Mouse (Mus musculus) monocyte, adult 5-6 weeks (primary cell): ENCODE data around the gene Wbp2. TPM values are rescaled to one million over a fixed set of nuclear protein-coding genes. Genes with fewer than 3 reads are reported as not detected.

Experiments used
- ATAC-seq: fragments of 153-309, 156-312 bp; replicated peaks from 2 replicates; pipeline ENCODE4 v1.8.0; 2017; ENCODE audit warnings: mild to moderate bottlenecking; ENCODE audit not compliant: low TSS enrichment, insufficient number of reproducible peaks, severe bottlenecking, poor library complexity, low FRiP score
- total RNA-seq: library from RNA; stranded (forward); fragments of 200-1000, 200-491, 200-594 nt; gene quantifications from 3 replicates; pipeline ENCODE4 v1.2.3, GENCODE M21; 2017

Wbp2 gene
- total RNA-seq, 1 experiment from 2014 or later = 59.0 TPM

DNA sequence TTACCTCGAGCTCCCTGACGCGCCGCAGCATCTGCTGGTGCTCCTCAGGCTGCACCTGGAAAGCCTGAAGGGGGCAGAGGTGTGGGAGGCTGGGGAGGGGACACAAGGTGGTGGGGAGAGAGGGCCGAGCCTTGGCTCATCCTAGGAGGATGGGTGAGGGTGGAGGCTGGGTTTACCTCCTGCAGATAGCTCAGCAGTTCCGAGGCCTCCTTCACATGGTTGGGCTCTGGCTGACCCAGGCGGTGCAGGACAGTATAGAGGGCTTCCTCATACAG is 10.6 kb downstream of the Wbp2 start:
- ATAC-seq = no peak

DNA sequence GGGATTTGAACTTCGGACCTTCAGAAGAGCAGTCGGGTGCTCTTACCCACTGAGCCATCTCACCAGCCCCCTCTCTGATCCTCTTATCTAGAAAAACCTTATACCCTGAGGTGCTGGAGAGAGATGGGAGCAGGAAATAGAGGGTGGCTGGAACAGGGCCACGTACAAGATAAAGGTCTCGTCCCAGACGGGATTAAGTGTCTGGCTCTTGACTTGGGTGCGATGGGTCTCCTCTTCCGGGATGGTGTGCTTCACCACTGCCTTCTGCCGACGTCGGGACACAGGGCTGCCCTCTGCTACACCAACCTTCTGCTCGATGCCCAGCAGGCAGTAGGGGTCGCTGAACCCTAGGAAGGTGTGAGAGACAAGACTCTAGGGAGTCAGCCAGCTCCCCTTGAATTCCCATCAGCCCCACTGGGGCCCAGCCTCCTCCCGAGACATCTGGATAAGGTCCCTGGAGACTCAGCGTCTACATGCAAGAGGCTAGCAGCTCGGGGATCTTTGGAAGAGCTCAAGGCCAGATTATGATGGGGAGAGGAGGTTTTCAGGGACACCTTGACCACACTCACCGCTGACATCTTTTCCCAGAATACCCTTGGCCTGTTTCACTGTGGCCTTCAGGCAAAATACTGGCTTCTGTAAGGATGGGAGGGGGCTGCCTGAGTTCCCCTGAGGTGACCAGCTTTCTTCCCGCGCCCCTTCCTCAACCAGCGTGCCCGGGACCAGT is 11.1 kb downstream of the Wbp2 start:
- ATAC-seq = no peak

DNA sequence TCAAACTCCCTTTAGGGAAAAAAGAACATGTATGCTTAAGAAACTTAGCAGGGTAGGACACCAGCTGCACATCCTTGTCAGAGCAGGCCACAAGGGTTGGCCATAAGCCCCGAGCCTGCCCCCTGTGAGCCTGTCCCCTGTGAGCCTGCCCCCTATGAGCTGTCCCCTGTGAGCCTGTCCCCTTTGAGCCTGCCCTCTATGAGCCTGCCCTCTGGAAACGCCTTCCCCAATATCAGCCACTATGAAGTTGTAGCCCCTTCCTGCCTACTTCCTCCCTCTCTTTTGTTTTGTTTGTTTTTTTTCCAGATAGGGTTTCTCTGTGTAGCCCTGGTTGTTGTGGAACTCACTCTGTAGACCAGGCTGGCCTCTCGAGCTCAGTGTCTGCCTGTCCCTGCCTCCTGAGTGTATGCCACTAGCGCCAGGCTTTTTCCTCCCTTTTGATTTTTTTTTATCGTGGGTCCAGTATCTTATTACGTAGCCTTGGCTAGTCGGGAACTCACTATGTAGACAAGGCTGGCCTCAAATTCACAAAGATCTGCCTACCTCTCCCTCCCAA is 12.3 kb downstream of the Wbp2 start:
- no peak for ATAC-seq

DNA sequence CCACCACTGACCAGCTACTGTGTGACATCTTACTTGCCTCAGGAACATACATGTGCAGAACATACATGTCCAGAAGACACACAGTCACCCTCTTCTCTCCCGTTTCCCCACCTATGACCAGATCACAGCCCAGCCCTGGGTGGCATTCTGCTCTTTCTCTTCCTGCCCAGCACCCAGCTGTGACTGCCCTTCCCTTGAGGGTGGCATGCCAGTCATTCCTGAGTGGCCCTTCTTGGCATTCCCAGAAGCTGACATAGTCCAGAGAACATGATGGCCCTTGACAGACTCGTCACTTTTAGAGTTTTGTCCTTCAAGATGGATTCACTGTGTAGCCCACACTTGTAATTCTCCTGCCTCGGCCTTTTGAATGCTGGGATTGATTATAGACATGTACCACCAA is 14.2 kb downstream of the Wbp2 start:
- no peak for ATAC-seq

DNA sequence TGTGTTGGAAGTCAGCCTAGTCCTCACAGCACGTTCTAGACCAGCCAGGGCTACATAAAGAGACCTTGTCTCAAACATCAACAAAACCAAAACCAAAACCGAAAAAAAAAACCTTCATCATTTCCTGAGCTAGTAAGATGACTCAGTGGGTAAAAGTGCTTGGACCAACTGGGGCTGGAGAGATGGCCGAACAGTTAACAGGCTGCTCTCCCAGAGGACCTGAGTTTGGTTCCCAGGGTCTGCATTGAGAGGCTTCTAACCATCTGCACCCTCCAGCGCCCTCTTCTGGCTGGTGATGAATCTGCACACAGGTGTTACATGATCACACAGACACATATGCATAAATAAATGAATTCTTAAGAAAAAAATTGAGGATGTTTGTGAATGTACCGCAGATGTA is 15.3 kb downstream of the Wbp2 start:
- no peak for ATAC-seq

DNA sequence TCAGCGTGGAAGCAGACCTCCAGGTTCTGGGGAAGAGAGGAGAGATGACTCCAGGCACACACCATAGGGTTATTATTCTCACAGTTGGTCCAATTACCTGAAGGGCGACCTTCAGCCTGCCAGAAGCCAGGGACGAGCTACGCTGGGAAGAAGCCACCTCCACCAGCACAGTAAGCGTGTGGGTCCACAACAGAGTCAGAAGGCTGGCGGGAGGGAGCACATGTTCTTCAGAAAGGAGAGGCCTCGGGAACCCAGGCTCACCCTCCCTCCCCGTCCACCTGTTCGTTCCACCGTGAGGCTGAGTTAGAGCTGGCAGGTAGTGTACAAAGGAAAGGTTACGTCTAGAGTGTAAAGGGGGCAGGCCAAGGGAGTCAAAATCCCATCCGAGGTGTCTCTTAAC is 21.4 kb downstream of the Wbp2 start:
- no peak for ATAC-seq

DNA sequence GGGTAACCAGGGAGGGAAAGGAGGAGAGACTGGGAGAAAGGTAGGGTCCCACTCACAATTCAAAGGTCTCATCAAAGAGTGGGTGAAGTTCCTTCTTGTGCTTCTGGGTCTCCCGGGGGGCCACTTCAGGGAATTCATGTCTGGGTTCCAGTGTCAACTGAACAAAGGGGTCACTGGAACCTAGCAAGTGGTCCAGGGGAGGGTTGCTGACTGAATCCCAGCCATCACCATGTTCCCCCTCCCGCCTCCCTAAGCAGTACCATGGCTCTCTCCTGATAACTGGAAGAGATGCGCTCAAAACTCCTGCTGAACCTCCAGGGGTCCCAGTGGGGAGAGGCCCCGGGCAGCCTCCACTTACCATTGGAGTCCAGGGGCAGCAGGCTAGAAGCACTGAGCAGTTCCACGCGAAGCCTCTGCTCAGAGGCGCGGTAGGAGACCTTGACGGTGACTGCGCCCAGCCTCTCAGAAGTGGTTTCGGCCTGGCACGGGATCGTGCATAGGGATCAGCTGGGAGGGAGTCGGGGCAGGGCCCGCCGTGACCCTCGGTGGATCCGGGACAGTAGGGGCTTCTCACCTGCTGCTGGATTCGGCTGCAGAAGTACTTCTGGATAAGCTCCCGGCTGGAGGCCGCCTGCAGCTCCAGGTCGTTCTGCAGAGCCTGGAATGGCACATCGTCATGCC is 22.5 kb downstream of the Wbp2 start:
- no peak for ATAC-seq

DNA sequence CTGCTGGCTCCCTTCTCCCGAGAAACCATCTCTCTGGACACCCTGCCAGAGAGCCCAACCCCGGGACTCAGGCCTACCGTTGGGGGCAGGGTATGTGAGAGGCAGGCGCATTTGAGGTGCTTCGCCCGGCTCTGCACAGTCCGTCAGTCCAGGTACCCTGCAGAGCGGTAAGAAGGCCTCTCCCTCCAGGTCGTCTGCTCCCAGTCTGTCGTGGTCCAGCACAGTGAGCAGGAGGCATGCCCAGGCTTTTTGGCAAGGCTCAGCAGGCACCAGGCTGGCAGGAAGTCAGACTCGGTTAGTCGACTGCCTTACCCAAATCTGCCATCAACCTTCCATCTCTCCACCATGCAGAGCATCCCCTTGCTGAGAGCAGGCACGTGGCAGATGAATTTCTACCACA is 23.2 kb downstream of the Wbp2 start:
- ATAC-seq = no peak

DNA sequence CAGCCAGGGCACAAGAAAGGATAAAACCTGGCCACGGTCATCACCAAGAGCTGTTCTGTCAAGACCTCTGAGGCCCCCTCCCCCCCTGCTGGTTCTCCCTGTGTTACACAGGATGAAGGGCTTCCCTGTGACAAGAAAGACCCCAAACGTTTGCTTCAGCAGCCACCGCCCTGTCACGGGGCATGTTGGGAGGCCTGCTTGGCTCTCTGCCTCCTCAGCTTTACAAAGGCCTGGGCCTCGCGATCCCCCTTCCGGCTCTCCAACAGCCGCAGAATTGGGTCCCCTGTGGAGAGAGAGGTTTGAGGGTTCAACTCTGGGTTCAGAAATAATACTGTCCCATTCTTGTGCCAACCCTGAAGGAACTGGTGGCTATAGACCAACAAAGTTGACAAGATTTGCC is 24.3 kb downstream of the Wbp2 start:
- ATAC-seq = no peak

DNA sequence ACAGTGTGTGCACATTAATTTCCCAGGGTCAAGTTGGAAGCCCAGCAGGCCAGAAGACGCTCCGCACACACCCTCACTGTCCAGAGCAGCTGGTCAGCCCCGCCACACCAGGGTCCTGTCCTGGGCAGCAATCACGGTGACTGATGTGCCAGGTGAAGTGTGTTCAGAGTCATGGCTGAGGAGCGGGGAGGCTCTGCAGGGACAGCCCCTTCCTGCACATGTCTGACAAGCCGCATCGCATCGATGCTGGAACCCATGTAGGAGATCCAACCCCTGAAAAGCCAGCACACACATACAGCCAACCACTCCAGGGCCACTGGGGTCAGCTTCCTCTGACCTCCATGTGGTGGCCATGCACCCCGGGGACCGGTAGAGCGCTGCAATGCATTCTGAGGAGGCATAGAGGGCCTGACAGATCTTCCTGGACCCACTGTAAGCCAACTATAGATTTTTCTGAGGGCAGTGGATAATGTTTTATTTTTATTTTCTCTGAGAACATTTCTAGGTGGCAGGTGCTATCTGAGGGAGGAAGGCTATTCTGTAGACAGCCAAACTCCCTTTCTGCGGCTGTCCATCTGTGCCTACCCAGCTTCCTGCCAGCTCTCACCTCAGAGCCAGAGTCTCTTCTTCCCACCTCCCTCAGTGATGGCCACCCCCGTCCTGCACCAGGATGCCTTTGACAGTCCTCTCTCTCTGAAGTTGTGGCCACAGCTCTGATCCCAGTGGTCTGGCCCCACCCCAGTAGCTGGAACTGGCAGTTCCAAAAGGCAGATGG is 25.0 kb downstream of the Wbp2 start:
- ATAC-seq = no peak

DNA sequence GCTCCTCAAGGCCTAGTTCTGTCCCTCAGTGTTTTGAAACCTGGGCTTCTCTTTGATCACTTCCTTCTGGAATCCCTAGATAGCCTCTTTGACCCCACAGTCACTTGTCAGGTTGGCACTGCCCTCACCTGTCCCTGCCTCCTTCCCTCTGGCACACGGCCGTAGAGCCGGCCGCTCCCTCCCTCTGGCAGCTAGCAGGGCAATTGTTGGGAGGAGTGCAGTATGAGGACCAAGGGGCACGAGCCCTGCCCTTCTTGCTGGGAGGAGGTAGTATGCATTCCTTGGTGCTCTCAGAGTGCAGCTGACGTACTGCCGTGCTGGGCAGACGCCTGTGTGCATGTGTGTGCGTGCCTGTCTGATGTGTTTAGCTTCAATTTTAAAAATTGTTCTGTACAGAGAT is 26.2 kb downstream of the Wbp2 start:
- ATAC-seq = no peak

DNA sequence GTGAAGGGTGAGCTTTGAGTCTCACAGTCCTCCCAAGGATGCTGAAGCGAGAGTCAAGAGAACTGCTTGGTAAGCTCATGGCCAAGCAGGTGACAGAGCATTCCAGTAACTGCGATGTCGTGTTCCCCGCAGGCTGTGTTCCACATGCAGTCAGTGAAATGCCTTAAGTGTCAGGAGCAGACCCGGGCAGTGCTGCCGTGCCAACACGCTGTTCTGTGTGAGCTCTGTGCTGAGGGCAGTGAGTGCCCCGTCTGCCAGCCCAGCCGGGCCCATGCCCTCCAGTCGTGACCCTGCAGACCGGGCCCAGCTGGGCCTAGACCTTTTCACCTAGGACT is 27.1 kb downstream of the Wbp2 start:
- ATAC-seq = no peak

DNA sequence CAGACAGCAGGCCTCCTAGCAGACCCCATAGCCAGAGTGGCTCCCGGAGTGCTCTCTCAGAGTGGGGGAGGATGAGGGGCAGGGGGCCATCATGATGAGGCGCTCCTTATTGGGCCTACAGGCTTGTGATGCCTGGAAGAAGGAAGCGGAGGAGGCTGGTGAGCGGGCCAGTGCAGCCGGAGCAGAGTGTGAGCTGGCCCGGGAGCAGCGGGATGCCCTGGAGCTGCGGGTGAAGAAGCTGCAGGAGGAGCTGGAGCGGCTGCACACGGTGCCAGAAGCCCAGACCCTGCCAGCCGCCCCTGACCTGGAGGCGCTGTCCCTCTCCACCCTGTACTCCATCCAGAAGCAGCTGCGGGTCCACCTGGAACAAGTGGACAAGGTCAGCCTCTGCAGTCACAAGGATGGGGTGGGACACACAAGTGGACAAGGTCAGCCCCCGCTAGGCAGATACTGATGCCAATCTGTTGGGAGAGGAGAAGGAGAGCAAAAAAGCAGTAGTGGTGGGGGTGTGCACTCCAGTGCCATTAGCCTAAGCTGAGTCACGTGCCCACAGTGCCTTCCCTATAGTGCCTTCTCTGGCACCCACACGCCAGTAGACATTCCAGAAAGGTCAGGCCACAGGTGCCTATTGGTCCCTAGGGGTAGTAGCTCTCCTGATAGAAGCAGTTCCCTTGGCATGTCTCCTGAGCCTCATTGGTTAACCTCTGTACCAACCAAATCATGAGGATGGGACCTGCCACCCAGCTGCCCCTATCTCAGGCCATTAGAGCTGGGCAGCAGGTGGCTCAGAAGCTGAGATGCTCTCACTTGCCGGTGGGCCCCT is 27.7 kb downstream of the Wbp2 start:
- no peak for ATAC-seq

DNA sequence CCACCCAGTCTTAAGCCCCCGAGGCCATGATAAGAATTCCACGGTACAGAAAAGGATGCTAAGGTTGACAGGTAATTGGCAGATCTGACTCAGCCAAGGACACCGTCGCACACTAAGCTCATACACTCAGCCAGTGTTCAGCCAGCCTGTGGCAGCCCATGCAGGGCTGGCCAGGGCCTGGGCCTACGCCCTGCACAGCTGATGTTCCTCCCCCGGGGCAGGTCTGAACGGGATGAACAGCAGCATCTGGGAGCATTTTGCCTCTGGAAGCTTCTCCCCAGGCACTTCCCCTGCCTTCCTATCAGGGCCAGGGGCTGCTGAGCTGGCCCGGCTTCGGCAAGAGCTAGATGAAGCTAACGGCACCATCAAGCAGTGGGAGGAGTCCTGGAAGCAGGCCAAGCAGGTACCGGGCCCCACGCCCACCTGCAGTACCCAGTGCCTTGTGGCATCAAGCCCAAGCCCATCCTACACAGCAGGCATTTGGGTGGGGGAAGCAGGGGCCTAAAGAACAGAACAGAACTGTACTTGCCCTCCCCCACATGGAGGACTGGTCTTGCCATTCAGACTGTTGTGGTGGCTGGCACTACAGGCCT is 28.7 kb downstream of the Wbp2 start:
- no peak for ATAC-seq

DNA sequence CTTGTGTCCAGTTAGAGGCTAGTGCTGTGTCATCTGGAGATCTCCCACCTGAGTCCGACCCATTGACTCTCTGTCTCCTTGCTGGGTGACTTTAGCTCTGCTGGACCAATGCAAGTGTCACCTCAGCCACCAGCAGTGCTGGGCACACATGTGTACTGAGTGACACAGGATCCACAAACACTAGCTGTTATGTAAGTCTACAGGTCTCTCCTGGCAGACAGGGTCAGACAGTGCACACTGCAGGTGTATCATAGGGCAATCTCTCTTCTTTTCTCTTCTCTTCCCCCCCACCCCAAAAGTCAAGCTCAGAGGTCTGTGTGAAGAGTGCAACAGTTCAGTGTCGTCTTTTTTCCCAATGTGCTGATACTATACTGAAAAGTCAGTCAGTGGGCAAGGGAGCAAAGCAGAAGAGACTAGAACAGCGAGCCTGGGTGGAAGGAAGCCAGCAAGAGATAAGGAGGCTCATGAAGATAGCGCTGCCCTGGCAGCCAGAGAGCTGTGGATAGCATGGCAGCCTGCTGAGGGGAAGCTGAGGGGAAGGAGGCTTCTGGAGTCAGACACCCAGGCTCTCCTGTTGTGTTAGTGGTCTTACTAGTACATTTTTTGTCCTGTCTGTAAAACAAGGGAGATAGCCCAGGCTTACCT is 29.4 kb downstream of the Wbp2 start:
- no peak for ATAC-seq

DNA sequence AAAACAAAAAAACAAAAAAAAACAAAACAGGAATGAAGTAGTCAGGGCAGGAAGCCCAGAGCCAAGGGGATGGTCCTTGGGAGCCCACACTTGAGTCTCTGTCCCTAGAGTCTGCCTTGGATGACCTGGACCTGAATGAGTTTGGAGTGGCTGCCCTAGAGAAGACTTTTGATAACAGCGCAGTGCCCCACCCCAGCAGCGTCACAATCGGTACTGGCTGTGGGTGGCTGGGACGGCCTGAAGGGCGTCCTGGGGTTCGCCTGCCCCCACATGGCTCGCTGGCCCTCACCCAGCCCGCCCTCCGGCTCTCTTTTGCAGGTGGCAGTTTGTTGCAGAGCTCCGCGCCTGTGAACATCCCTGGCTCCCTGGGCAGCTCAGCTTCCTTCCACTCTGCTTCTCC is 30.9 kb downstream of the Wbp2 start:
- no peak for ATAC-seq

DNA sequence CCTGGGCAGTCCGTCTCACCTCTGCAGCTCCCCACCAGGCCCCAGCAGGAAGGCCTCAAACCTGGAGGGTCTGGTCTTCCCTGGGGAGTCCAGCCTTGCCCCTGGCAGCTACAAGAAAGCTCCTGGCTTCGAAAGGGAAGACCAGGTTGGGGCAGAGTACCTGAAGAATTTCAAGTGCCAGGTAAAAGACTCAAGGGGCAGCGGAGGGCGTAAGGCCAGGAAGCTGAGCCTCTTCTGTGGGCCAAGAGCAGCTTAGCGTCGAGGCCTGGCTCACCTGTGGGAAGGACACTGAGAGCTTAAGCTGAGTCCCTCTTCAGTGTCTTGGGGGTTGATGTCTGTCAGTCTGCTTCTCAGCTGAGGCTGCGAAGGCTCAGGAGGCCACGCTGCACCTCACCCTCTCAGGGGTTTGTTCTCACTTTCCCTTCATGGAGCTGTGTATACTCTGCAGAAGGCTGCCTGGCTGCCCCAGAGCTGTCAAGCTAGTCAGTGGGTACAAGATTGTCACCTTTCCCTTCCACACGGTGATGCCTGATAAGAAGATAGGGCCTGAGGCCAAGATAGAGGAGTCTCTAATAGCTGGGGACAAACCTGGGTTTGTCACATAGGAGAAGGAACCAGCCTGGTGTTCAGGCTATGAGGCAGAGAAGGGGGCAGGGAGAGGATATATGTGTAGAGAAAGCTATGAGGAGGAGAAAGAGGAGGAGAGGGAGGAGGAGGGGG is 33.1 kb downstream of the Wbp2 start:
- ATAC-seq = no peak

DNA sequence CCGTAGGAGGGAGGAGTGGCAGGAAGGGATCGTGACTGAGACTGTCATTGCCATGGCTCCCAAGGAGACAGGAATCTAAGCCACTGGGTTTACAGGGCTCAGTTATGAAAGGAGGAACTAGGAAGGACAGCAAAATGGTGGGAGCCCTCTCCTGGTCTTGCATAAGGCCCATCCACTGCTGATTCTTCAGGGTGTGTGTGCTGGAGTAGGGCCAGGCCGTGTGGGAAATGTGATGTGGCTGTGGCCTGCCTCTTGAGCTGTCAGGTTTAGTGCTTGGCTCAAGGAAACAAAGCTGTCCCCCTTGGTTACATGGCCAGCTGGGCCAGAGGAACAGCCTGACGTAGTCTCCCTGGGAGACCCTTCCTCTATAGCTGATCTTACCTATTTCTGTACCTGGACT is 36.6 kb downstream of the Wbp2 start:
- no peak for ATAC-seq
